In the genomic region with DNA sequence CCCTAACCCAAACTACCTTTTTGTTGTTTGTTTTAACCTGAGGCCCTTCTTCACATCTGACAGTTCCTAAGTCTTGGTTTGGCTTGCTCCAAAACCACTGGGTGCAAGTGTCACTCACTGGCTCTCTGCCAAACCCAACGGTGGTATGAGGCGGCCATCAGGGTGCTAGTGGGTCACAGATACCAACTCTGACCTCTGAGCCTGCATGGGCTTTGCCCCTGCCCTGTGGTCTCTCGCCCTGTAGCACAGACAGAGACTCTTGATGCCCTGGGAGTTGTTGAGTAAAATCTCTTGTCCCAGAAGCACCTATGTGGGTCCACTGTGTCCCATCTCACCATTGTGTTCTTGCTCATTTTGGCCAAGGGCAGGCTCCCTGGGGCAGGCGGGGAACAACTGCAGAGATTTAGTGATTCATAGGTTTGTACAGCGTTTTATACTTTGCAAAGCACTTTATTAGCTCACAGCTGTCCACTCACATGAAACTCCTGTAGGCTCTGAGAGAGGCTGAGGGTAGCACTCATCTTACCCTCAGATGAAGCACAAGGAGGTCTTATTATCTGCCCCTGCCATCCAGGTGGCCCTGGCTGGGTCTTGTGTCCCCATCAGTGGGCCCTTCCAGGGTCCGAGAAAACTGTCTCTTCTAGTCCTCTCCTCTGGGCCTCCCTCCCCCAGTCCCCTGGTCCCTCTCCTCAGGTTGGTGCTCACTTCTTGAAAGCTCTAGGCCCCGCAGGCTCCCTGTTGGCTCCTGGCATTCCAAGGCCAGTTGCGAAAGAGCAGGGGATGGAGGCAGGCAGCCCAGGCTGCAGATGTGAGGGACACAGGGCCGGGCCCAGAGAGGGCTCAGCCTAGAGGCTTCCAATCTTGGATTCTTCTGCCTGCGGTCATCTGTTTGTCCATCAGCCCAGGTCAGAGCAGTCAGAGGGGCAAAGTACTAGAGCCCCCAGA, we compare ENCODE assay signal across 9 mouse cellular contexts. TPM values are rescaled to one million over a fixed set of nuclear protein-coding genes. Genes with fewer than 3 reads are reported as not detected.
DNase-seq lines count a peak whose midpoint lies in the region; ATAC-seq and TF ChIP-seq lines count a peak whose summit lies in the region.
"Had no signal": no experiment of that assay in that cellular context is flagged by ENCODE, and none has a peak within 500 bp of the region (broad histone marks: within the 10 kb centered on the region; RNA-seq: fewer than 3 reads in every experiment).

No protein-coding gene starts in this region.

- TF ChIP-seq POLR2A in CH12.LX (IDR thresholded peaks at IDR 0.05; ENCODE audit: low read depth, low read length), result no peak

- 0 out of 2 replicates have a peak, but pooled peaks cover 6% of the 10 kb centered on the region for H3K79me2 ChIP-seq in CH12.LX (replicated peaks; ENCODE audit: control insufficient read depth, extremely low read depth, insufficient read depth, poor library complexity, severe bottlenecking)

- no peak for TF ChIP-seq RAD21 in CH12.LX (IDR thresholded peaks at IDR 0.05; ENCODE audit: low read depth, low read length)

- H3K27ac ChIP-seq in forebrain, embryonic 14.5 days (ENCODE audit: low read depth, low read length), result no peak overlapping the region
- H3K27ac ChIP-seq in forebrain, embryonic 10.5 days, result no peak overlapping the region
- no peak overlapping the region for H3K27ac ChIP-seq in CH12.LX (ENCODE audit: insufficient read depth, low read depth)
- no peak overlapping the region for H3K27ac ChIP-seq in embryonic facial prominence, embryonic 11.5 days (replicated peaks; ENCODE audit: low read depth, low read length)
- no peak overlapping the region for H3K27ac ChIP-seq in intestine, embryonic 14.5 days (ENCODE audit: low read depth)

- dilution Hi-C loops in CH12.LX (cut with MboI; ENCODE audit: extremely low pct_ligation_motif_present, extremely low pct_unique_long_range_greater_than_20kb, low sequenced_read_pairs), result no loop called here

- no peak for TF ChIP-seq EP300 in CH12.LX (IDR thresholded peaks at IDR 0.05; ENCODE audit: low read length)

- no peaks in the 10 kb centered on the region for H3K27me3 ChIP-seq in forebrain, embryonic 14.5 days (replicated peaks; ENCODE audit: control insufficient read depth, insufficient read depth, low read length)
- no peaks in the 10 kb centered on the region for H3K27me3 ChIP-seq in forebrain, embryonic 10.5 days (ENCODE audit: poor library complexity, severe bottlenecking)
- H3K27me3 ChIP-seq in CH12.LX (replicated peaks), result no peaks in the 10 kb centered on the region
- H3K27me3 ChIP-seq in embryonic facial prominence, embryonic 11.5 days (ENCODE audit: control insufficient read depth, insufficient read depth, low read length), result no peaks in the 10 kb centered on the region
- H3K27me3 ChIP-seq in intestine, embryonic 14.5 days (replicated peaks; ENCODE audit: control insufficient read depth, insufficient read depth, low read length), result no peaks in the 10 kb centered on the region

- in situ Hi-C loops in CH12.LX (cut with MboI; ENCODE audit: low pct_ligation_motif_present, low pct_unique_long_range_greater_than_20kb, low sequenced_read_pairs), result no loop called here

- DNase-seq in forebrain, embryonic 14.5 days (ENCODE audit: low spot score), result no peak
- DNase-seq in forebrain, embryonic 10.5 days (ENCODE audit: extremely low spot score, low spot score), result no peak
- DNase-seq in CH12.LX (ENCODE audit: extremely low read depth), result no peak
- no peak for DNase-seq in embryonic facial prominence, embryonic 11.5 days (ENCODE audit: low spot score)
- DNase-seq in intestine, embryonic 14.5 days (ENCODE audit: low spot score), result no peak
- peak; percentile 45 for DNase-seq in skeletal muscle tissue, adult 2 months (ENCODE audit: low read depth, low spot score)

- peaks cover 7% of the 10 kb centered on the region for H3K4me1 ChIP-seq in forebrain, embryonic 14.5 days (ENCODE audit: control insufficient read depth, insufficient read depth, low read length)
- H3K4me1 ChIP-seq in forebrain, embryonic 10.5 days, result peaks cover 27% of the 10 kb centered on the region
- H3K4me1 ChIP-seq in CH12.LX (ENCODE audit: control insufficient read depth in 1 of 2, insufficient read depth in 2 of 2), result peaks cover 21 to 51% of the 10 kb centered on the region in 2 experiments
- H3K4me1 ChIP-seq in embryonic facial prominence, embryonic 11.5 days (ENCODE audit: control insufficient read depth, insufficient read depth, low read length), result no peaks in the 10 kb centered on the region
- peaks cover 9% of the 10 kb centered on the region; the same call in 1 of the 2 replicates for H3K4me1 ChIP-seq in intestine, embryonic 14.5 days (replicated peaks; ENCODE audit: control insufficient read depth, insufficient read depth, low read length)

- H3K36me3 ChIP-seq in forebrain, embryonic 14.5 days (ENCODE audit: control insufficient read depth, insufficient read depth, low read length), result peaks cover 36% of the 10 kb centered on the region
- peaks cover 39% of the 10 kb centered on the region for H3K36me3 ChIP-seq in forebrain, embryonic 10.5 days (replicated peaks)
- peaks cover 29 to 53% of the 10 kb centered on the region in 2 experiments for H3K36me3 ChIP-seq in CH12.LX (replicated peaks in 1 of 2; ENCODE audit: control insufficient read depth in 1 of 2, insufficient read depth in 1 of 2, low read length in 1 of 2)
- peaks cover 3% of the 10 kb centered on the region for H3K36me3 ChIP-seq in embryonic facial prominence, embryonic 11.5 days (replicated peaks; ENCODE audit: control insufficient read depth, insufficient read depth, low read depth, low read length)
- H3K36me3 ChIP-seq in intestine, embryonic 14.5 days (ENCODE audit: control insufficient read depth, insufficient read depth, low read length), result peaks cover 29% of the 10 kb centered on the region

- no peak for ATAC-seq in forebrain, embryonic 14.5 days
- ATAC-seq in embryonic facial prominence, embryonic 11.5 days (replicated peaks; ENCODE audit: insufficient number of reproducible peaks, low FRiP score, low TSS enrichment, low read depth), result no peak
- no peak for ATAC-seq in intestine, embryonic 14.5 days (replicated peaks; ENCODE audit: low FRiP score, low TSS enrichment, low read depth)
- no peak for ATAC-seq in erythroid progenitor cell, adult 5-6 weeks (replicated peaks; ENCODE audit: low FRiP score, poor library complexity, severe bottlenecking)
- ATAC-seq in megakaryocyte-erythroid progenitor cell, adult 5-6 weeks (replicated peaks; ENCODE audit: low FRiP score, low TSS enrichment, poor library complexity, severe bottlenecking), result no peak

- 0 out of 2 replicates have a peak overlapping the region, but pooled peaks have one; percentile 48 for H3K4me3 ChIP-seq in forebrain, embryonic 14.5 days (ENCODE audit: low read depth, low read length)
- no peak overlapping the region for H3K4me3 ChIP-seq in forebrain, embryonic 10.5 days
- H3K4me3 ChIP-seq in CH12.LX (replicated peaks in 1 of 3; ENCODE audit: low read depth in 2 of 3, low read length in 2 of 3, poor library complexity in 1 of 3), result peak overlapping the region in 2 of 3 experiments; percentile 77 to 89
- H3K4me3 ChIP-seq in embryonic facial prominence, embryonic 11.5 days (ENCODE audit: low read depth, low read length), result no peak overlapping the region
- H3K4me3 ChIP-seq in intestine, embryonic 14.5 days (ENCODE audit: low read depth, low read length), result no peak overlapping the region

- H3K9me3 ChIP-seq in forebrain, embryonic 14.5 days (replicated peaks; ENCODE audit: control insufficient read depth, low read length), result no peaks in the 10 kb centered on the region
- H3K9me3 ChIP-seq in forebrain, embryonic 10.5 days, result no peaks in the 10 kb centered on the region
- no peaks in the 10 kb centered on the region for H3K9me3 ChIP-seq in CH12.LX (replicated peaks; ENCODE audit: low read length)
- no peaks in the 10 kb centered on the region for H3K9me3 ChIP-seq in embryonic facial prominence, embryonic 11.5 days (replicated peaks; ENCODE audit: control insufficient read depth, low read length)
- no peaks in the 10 kb centered on the region for H3K9me3 ChIP-seq in intestine, embryonic 14.5 days (ENCODE audit: control insufficient read depth, low read length)

- peak overlapping the region; percentile 87; the same call in 1 of the 2 replicates for H3K4me2 ChIP-seq in forebrain, embryonic 14.5 days (ENCODE audit: low read length)
- peak overlapping the region; percentile 71; the same call in 1 of the 2 replicates for H3K4me2 ChIP-seq in CH12.LX (ENCODE audit: insufficient read depth, low read depth, poor library complexity, severe bottlenecking)
- no peak overlapping the region for H3K4me2 ChIP-seq in embryonic facial prominence, embryonic 11.5 days (ENCODE audit: low read depth, low read length)
- 0 out of 2 replicates have a peak overlapping the region, but pooled peaks have one; percentile 96 for H3K4me2 ChIP-seq in intestine, embryonic 14.5 days (ENCODE audit: low read length)

- H3K9ac ChIP-seq in forebrain, embryonic 14.5 days (ENCODE audit: low read length), result peak overlapping the region; percentile 80; the same call in 1 of the 2 replicates
- H3K9ac ChIP-seq in CH12.LX (ENCODE audit: insufficient read depth, low read depth), result peak overlapping the region; percentile 90; the same call in 1 of the 2 replicates
- H3K9ac ChIP-seq in embryonic facial prominence, embryonic 11.5 days (replicated peaks; ENCODE audit: low read length), result 0 out of 2 replicates have a peak overlapping the region, but pooled peaks have one; percentile 7
- H3K9ac ChIP-seq in intestine, embryonic 14.5 days (ENCODE audit: low read length), result peak overlapping the region; percentile 69; the same call in 1 of the 2 replicates

- 82% methylated on average over 10 of the region's 10 CpGs for WGBS in forebrain, embryonic 14.5 days
- 86% methylated on average over 10 of the region's 10 CpGs for WGBS in forebrain, embryonic 10.5 days
- WGBS in embryonic facial prominence, embryonic 11.5 days, result 82% methylated on average over 10 of the region's 10 CpGs
- WGBS in intestine, embryonic 14.5 days, result 78% methylated on average over 10 of the region's 10 CpGs

- no peak for TF ChIP-seq CTCF in CH12.LX (conservative IDR thresholded peaks at IDR 0.05 in 1 of 2, IDR thresholded peaks at IDR 0.05 in 1 of 2; ENCODE audit: low read depth in 2 of 2, low read length in 2 of 2)

RNA-seq across cellular contexts. Expression of gene BC029722, which starts 1.7 kb away (rescaled TPM):
- 21.9 and 24.0 TPM in 2 replicates for polyA plus RNA-seq in forebrain, embryonic 14.5 days (2014; fragmentation: Nextera tagmentation; extraction: Ambion mirVana)
- 5.9 and 6.8 TPM in 2 replicates for polyA plus RNA-seq in forebrain, embryonic 10.5 days (2016; fragmentation: Nextera tagmentation; extraction: Ambion mirVana)
- total RNA-seq in CH12.LX (2012; rRNA removed) (12.4 and 12.7 TPM in 2 replicates), CH12.LX (2014; rRNA removed) (22.7 and 23.8 TPM in 2 replicates)
- 31.8 and 33.8 TPM in 2 replicates for polyA plus RNA-seq in CH12.LX (2012; ENCODE audit: insufficient read length, low read depth)
- 5.7 and 6.6 TPM in 2 replicates for polyA plus RNA-seq in embryonic facial prominence, embryonic 11.5 days (2014; fragmentation: Nextera tagmentation; extraction: Ambion mirVana)
- polyA plus RNA-seq in intestine, embryonic 14.5 days (2014; fragmentation: Nextera tagmentation; extraction: Ambion mirVana), result 12.8 and 13.2 TPM in 2 replicates
- not detected in 2 replicates for total RNA-seq in erythroid progenitor cell, adult 5-6 weeks (2015; ENCODE audit: low replicate concordance)
- 0.77 and 1.6 TPM in 2 replicates for total RNA-seq in erythroid progenitor cell, adult 5-6 weeks (2017; ENCODE audit: low replicate concordance)
- 9.0 and 9.9 TPM in 2 replicates for total RNA-seq in megakaryocyte-erythroid progenitor cell, adult 5-6 weeks (2014; fragmentation: Nextera tagmentation)
- total RNA-seq in megakaryocyte-erythroid progenitor cell, adult 5-6 weeks (2017), result 4.4 and 10.3 TPM in 2 replicates

RNA-seq across cellular contexts. Expression of gene Eif6, which starts 9.2 kb away (rescaled TPM):
- polyA plus RNA-seq in forebrain, embryonic 14.5 days (2014; fragmentation: Nextera tagmentation; extraction: Ambion mirVana), result 159 and 172 TPM in 2 replicates
- 241 and 249 TPM in 2 replicates for polyA plus RNA-seq in forebrain, embryonic 10.5 days (2016; fragmentation: Nextera tagmentation; extraction: Ambion mirVana)
- total RNA-seq in CH12.LX (2012; rRNA removed) (289 and 331 TPM in 2 replicates), CH12.LX (2014; rRNA removed) (211 and 220 TPM in 2 replicates)
- 453 and 463 TPM in 2 replicates for polyA plus RNA-seq in CH12.LX (2012; ENCODE audit: insufficient read length, low read depth)
- 198 and 213 TPM in 2 replicates for polyA plus RNA-seq in embryonic facial prominence, embryonic 11.5 days (2014; fragmentation: Nextera tagmentation; extraction: Ambion mirVana)
- 251 and 255 TPM in 2 replicates for polyA plus RNA-seq in intestine, embryonic 14.5 days (2014; fragmentation: Nextera tagmentation; extraction: Ambion mirVana)
- 68.1 and 91.0 TPM in 2 replicates for total RNA-seq in erythroid progenitor cell, adult 5-6 weeks (2015; ENCODE audit: low replicate concordance)
- total RNA-seq in erythroid progenitor cell, adult 5-6 weeks (2017; ENCODE audit: low replicate concordance), result 11.6 and 28.1 TPM in 2 replicates
- total RNA-seq in megakaryocyte-erythroid progenitor cell, adult 5-6 weeks (2014; fragmentation: Nextera tagmentation), result 234 and 280 TPM in 2 replicates
- total RNA-seq in megakaryocyte-erythroid progenitor cell, adult 5-6 weeks (2017), result 50.6 and 110 TPM in 2 replicates

RNA-seq across cellular contexts. Expression of gene Fam83c, which starts 17.1 kb away (rescaled TPM):
- 0.13 and 0.23 TPM in 2 replicates for polyA plus RNA-seq in forebrain, embryonic 14.5 days (2014; fragmentation: Nextera tagmentation; extraction: Ambion mirVana)
- 0.26 and 0.29 TPM in 2 replicates for polyA plus RNA-seq in forebrain, embryonic 10.5 days (2016; fragmentation: Nextera tagmentation; extraction: Ambion mirVana)
- 0.04 and 0.08 TPM in 2 replicates for total RNA-seq in CH12.LX (2012; rRNA removed)
- not detected in 2 replicates for total RNA-seq in CH12.LX (2014; rRNA removed)
- polyA plus RNA-seq in CH12.LX (2012; ENCODE audit: insufficient read length, low read depth), result 0.08 and 0.09 TPM in 2 replicates
- polyA plus RNA-seq in embryonic facial prominence, embryonic 11.5 days (2014; fragmentation: Nextera tagmentation; extraction: Ambion mirVana), result 0.14 and 0.15 TPM in 2 replicates
- polyA plus RNA-seq in intestine, embryonic 14.5 days (2014; fragmentation: Nextera tagmentation; extraction: Ambion mirVana), result 0.12 and 0.23 TPM in 2 replicates
- not detected in 2 replicates for total RNA-seq in erythroid progenitor cell, adult 5-6 weeks (2015; ENCODE audit: low replicate concordance)
- not detected in 2 replicates for total RNA-seq in erythroid progenitor cell, adult 5-6 weeks (2017; ENCODE audit: low replicate concordance)
- not detected in 2 replicates for total RNA-seq in megakaryocyte-erythroid progenitor cell, adult 5-6 weeks (2014; fragmentation: Nextera tagmentation)
- not detected in 2 replicates for total RNA-seq in megakaryocyte-erythroid progenitor cell, adult 5-6 weeks (2017)
- total RNA-seq: hematopoietic stem cell, adult 5-6 weeks had no signal

RNA-seq across cellular contexts. Expression of gene Mmp24, which starts 42.4 kb away (rescaled TPM):
- 11.7 and 13.1 TPM in 2 replicates for polyA plus RNA-seq in forebrain, embryonic 14.5 days (2014; fragmentation: Nextera tagmentation; extraction: Ambion mirVana)
- 0.17 and 0.35 TPM in 2 replicates for polyA plus RNA-seq in forebrain, embryonic 10.5 days (2016; fragmentation: Nextera tagmentation; extraction: Ambion mirVana)
- total RNA-seq in CH12.LX (2012; rRNA removed), result 0.38 and 0.42 TPM in 2 replicates
- total RNA-seq in CH12.LX (2014; rRNA removed), result not detected in 2 replicates
- polyA plus RNA-seq in CH12.LX (2012; ENCODE audit: insufficient read length, low read depth), result 0.07 TPM in 1 of 2 replicates, not detected in the other
- polyA plus RNA-seq in embryonic facial prominence, embryonic 11.5 days (2014; fragmentation: Nextera tagmentation; extraction: Ambion mirVana), result 0.70 and 0.73 TPM in 2 replicates
- 0.28 and 0.55 TPM in 2 replicates for polyA plus RNA-seq in intestine, embryonic 14.5 days (2014; fragmentation: Nextera tagmentation; extraction: Ambion mirVana)
- not detected in 2 replicates for total RNA-seq in erythroid progenitor cell, adult 5-6 weeks (2015; ENCODE audit: low replicate concordance)
- total RNA-seq in erythroid progenitor cell, adult 5-6 weeks (2017; ENCODE audit: low replicate concordance), result not detected in 2 replicates
- not detected in 2 replicates for total RNA-seq in megakaryocyte-erythroid progenitor cell, adult 5-6 weeks (2014; fragmentation: Nextera tagmentation)
- 0.05 TPM in 1 of 2 replicates, not detected in the other for total RNA-seq in megakaryocyte-erythroid progenitor cell, adult 5-6 weeks (2017)

Comparison
In these comparisons a context has a peak if more than half of its experiments do, and no peak if none do; other contexts are left out.
1. H3K4me3 ChIP-seq: peak in forebrain, embryonic 14.5 days (single experiment) and CH12.LX (2 of 3); none in forebrain, embryonic 10.5 days (single experiment), embryonic facial prominence, embryonic 11.5 days (single experiment) and intestine, embryonic 14.5 days (single experiment).
2. H3K9ac ChIP-seq: peak in every context shown above with its lines; median percentile 90 in CH12.LX; 80 in forebrain, embryonic 14.5 days; 69 in intestine, embryonic 14.5 days; 7 in embryonic facial prominence, embryonic 11.5 days.